Mouse (Mus musculus) MEL (cell line): ENCODE measurements around the gene Lzts2.

Experiments
- CHD2 ChIP-seq: IDR thresholded peaks from 2 replicates; pipeline ENCODE4 v1.6.1; 2011; ENCODE audit warnings: low read length, improper control_type of control experiment
- CTCF ChIP-seq, 3 experiments: IDR thresholded peaks in 2 of 3; conservative IDR thresholded peaks in 1 of 3; 2 replicates each; pipeline ENCODE4 v1.5.1; 2011 to 2012; ENCODE audit warnings: low read length in 3 of 3, low read depth in 2 of 3, mild to moderate bottlenecking in 2 of 3, improper control_type of control experiment in 1 of 3, inconsistent platforms in 1 of 3, mixed read lengths in 1 of 3, moderate library complexity in 1 of 3; ENCODE audit not compliant: control insufficient read depth in 1 of 3, insufficient read depth in 1 of 3, poor library complexity in 1 of 3, severe bottlenecking in 1 of 3
- E2F4 ChIP-seq: IDR thresholded peaks from 2 replicates; pipeline ENCODE4 v1.6.1; 2011; ENCODE audit warnings: low read depth, low read length, improper control_type of control experiment, borderline replicate concordance
- EP300 ChIP-seq, 2 experiments: IDR thresholded peaks; 2 replicates each; pipeline ENCODE4 v1.6.1; 2011; ENCODE audit warnings: improper control_type of control experiment in 2 of 2, low read length in 2 of 2, low read depth in 1 of 2, mild to moderate bottlenecking in 1 of 2
- GATA1 ChIP-seq: IDR thresholded peaks from 2 replicates; pipeline ENCODE4 v1.6.1; 2011; ENCODE audit warnings: low read depth, low read length, improper control_type of control experiment
- MXI1 ChIP-seq: IDR thresholded peaks from 2 replicates; pipeline ENCODE4 v1.6.1; 2011; ENCODE audit warnings: mild to moderate bottlenecking, low read depth, low read length, improper control_type of control experiment
- NELFE ChIP-seq: IDR thresholded peaks from 2 replicates; pipeline ENCODE4 v1.6.1; 2011; ENCODE audit warnings: low read depth, low read length, improper control_type of control experiment
- NRF1 ChIP-seq: IDR thresholded peaks from 2 replicates; pipeline ENCODE4 v1.6.1; 2014; ENCODE audit warnings: low read depth, mild to moderate bottlenecking, inconsistent platforms, low read length, improper control_type of control experiment, moderate library complexity; ENCODE audit not compliant: poor library complexity, insufficient read depth, severe bottlenecking
- POLR2A ChIP-seq, 2 experiments: IDR thresholded peaks; 2 replicates each; pipeline ENCODE4 v1.6.1; 2011 to 2012; ENCODE audit warnings: low read length in 2 of 2, mild to moderate bottlenecking in 2 of 2, control low read depth in 1 of 2, improper control_type of control experiment in 1 of 2, low read depth in 1 of 2, moderate library complexity in 1 of 2; ENCODE audit not compliant: control insufficient read depth in 1 of 2, insufficient read depth in 1 of 2, poor library complexity in 1 of 2
- SMC3 ChIP-seq: IDR thresholded peaks from 2 replicates; pipeline ENCODE4 v1.6.1; 2011; ENCODE audit warnings: low read depth, low read length, improper control_type of control experiment

DNA sequence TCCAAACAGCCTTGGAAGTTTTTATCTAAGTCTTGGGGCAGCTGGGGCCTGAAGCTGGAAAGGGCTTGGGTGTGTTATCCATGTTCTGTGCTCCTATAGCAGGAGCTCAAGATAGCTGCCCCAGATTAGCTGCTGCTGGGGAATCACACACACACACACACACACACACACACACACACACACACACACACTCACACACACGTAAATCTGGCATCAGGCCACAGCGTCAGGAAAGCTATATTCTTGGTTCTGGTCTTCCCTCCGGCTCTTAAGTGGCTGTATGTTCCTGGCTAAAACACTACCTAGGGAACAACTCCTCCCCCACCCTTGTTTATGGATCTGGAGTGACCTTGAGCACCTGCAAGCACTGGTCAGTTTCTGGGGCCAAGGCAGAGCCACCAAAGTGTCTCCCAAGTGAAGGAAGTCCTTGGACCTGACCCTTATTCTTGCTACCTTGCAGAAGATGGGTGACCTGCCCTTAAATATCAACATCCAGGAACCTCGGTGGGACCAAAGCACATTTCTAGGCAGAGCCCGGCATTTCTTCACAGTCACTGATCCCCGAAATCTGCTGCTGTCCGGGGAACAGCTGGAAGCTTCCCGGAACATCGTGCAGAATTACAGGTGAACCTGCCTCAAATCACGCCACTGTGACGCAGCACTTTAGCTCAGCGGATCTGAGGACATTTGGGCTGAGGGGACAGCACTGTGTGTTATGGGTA lies 34.6 kb downstream of the Lzts2 start:
- TF ChIP-seq POLR2A (IDR thresholded peaks at IDR 0.05; ENCODE audit: control insufficient read depth in 1 of 2, insufficient read depth in 1 of 2, low read depth in 1 of 2, low read length in 2 of 2, poor library complexity in 1 of 2) (no peak), CTCF (IDR thresholded peaks at IDR 0.05 in 2 of 3, conservative IDR thresholded peaks at IDR 0.05 in 1 of 3; ENCODE audit: control insufficient read depth in 1 of 3, insufficient read depth in 1 of 3, low read depth in 2 of 3, low read length in 3 of 3, poor library complexity in 1 of 3, severe bottlenecking in 1 of 3) (no peak), MXI1 (no peak), GATA1 (no peak), EP300 (IDR thresholded peaks at IDR 0.05; ENCODE audit: low read depth in 1 of 2, low read length in 2 of 2) (no peak), NRF1 (no peak), NELFE (no peak), SMC3 (no peak), E2F4 (no peak), CHD2 (no peak)
